Mouse (Mus musculus) megakaryocyte progenitor cell, adult 5-6 weeks (primary cell): ENCODE data around the gene Rars. TPM values are rescaled to one million over a fixed set of nuclear protein-coding genes. Genes with fewer than 3 reads are reported as not detected.

ENCODE experiments used
- ATAC-seq: replicated peaks from 2 replicates; pipeline ENCODE4 v1.8.0; 2016; ENCODE audit warnings: mild to moderate bottlenecking, moderate TSS enrichment, inconsistent platforms; ENCODE audit not compliant: poor library complexity
- total RNA-seq, 2 experiments: library from RNA; stranded (forward) in 1 of 2; stranded (reverse) in 1 of 2; fragments of 157-497, 149-512 nt in 1 of 2; fragments of 200-1000 nt in 1 of 2; gene quantifications; 2 replicates each; pipeline versions ENCODE4 v1.2.3 to v1.2.4; 2015 to 2017

The Rars gene
- total RNA-seq, 2 experiments from 2014 or later, result 97.4 to 138 TPM

DNA sequence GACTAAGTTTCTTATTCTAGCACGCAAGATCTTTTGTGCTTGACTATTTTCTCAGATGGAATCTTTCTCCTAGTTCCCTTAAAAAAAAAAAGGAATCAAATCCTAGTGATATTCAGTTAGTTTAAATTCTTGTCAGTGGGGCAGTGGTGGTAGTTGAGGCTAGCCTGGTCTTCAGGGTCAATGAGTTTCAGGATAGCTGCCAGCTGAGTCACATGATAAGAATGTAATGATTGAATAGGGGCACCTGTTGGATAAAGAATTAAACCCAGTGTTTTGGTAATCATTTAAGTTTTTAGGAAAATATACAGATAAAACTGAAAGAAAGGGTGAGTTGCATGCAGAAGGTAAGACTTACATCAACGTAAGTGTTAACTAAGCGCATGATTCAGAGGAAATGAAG lies 58.7 kb downstream of the Rars start:
- ATAC-seq, result no peak

DNA sequence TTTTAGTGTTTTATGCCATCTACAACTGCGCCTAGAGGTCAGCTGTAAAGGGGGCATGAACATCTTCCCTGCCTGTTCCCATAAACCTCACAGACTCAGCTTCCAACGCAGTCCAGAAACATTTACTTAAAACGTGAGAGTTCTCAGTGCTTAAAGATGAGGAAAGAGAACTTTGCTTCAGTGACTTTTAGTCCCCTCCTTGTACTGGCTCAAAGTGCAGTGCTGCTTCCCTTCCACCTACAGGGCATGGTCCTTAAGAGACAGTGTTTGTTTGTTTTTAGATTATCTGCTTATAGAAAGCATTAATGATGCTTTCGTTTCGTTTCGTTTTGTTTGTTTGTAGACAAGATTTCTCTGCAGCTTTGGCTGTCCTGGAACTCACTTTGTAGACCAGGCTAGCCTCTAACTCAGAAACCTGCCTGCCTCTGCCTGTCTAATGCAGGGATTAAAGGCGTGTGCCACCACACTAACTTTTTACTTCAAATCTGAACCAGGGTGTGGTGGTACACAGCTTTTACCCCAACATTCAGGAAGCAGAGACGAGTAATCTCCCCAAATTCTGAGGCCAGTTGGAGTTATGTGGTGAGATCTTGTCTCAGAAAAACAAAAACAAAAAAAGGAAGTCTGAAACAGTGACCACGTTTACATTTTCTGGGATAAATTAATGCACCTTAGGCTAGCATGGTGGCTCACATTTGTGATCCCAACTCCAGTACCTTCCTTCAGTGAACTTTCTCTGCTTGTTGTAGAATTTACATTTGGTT lies 63.4 kb downstream of the Rars start:
- no peak for ATAC-seq

DNA sequence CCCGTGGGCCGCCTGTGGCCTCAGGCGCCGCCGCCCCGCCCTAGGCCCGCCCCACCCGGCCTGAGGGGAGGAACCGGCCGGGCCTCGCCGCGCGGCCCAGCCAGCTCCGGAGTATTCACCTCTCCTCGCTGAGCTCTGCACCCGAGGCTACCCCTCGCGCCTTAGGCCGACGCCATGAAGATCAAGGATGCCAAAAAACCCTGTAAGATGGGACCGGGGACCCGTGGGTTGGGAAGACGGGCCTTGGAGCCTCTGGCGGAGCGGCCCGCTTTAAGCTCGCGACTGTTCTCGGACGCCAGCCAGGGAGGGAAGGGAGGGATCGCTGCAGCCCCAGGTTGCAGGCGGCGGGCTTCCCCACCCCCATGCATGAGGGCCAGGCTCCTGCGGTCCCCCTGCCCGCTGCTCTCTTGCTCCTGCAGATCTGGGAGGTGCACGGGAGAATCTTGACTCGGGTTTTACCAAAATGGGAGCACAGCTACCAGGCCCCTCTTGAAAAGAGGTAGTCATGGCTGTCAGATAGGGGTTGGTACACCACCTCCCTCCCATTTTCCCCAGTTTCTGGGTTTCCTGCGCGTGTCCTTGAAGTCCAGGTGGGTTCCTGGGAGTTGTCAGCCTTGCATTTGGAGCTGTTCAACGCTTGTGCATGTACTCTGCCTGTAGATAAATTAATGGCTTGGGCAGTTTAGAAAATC lies 64.4 kb downstream of the Rars start:
- ATAC-seq, result peak; percentile 59

DNA sequence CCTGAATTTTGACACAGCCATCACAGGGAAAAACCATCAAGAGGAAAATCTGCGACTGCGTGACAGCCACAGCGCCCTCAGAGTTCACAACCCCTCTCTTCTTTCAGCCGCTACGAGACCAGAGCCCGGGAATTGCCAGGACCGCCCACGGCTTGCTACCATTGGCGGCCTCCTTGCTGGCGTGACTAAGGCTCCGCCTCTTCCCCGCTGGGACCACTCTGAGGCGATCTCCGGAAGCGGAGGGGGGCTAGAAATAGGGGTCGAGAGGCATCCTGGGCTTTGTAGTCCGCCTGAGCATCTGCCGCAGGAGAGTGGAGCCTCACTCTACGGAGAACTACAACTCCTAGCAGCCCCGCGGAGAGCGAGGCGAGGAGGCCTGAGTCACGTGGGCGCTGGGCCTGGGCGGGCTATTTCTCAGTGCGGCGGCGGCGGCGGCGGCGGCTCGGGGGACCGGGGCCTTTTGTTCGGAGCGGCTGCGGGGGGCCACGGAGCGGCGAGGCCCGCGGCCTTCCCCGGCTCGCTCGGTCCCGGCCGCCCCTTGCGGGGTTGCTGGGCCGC lies 65.0 kb downstream of the Rars start, which contains the start of gene Pank3:
Gene Pank3, plus strand, starts transcription at position 297 of the 558 bp plus-strand sequence.
- ATAC-seq, result peak; percentile 97

DNA sequence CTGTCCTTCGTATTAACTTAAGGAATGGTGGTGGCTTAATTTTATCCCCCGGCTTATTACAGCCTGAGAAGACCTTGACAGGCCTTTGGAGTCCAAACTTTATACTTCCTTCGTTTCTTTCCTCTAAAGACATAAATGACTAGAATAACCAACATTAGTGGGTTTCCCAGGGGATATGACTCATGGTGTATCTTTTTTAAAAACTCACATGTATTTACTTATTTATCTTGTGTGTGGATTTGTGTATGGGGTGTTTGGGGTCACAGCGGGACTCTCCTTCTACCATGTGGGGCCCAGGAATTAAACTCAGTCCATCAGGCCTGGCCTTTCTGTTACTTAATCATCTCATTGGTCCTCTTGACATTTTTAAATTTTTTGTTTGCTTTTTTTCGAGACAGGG lies 67.5 kb downstream of the Rars start:
- no peak for ATAC-seq

DNA sequence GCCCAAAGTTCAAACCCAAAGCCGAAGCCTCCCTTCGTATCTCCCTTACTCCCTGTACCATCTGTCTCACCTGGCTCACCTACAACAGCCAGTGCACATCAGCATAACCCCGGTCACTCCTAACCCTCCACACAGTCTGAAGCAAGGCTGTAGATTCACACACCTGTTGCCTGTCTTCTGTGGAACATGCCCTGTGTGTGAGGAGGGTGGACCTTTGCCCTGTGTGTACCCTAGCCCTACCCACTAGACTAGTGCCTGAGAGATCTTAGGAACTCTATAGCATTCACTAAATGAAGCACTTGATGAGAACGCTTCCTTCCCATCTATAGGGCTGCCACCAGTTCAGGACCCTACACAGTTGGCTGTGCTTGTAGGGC lies 73.7 kb downstream of the Rars start:
- no peak for ATAC-seq

DNA sequence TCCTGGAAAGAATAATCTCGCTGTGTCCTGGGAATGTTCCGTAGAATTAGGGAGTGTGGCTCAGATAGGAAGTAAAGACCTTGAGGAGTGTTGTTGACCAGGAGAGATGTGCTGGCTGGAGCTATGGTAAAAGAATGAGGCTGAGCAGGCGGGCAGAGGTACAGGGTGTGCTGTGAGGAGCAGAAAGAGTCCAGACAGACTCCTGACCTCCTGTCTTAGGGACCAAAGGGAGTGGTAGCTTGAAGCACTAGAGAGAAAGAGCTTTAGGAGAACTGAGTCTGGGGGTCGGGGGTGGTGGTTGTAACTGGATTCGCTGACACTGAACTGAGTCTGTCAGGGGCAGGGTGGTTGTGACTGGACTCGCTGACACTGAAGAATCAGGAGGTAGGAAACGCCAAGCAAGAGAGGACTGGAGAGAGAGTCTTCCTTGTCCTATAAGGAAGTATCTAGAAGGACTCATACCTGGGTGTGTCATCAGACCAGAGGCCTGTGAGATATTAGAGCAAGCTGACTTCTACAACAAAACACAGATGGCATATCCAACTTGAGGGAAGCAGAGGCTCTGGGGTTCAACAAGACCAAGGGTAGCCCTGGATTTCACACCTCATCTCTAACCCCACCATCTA lies 74.2 kb downstream of the Rars start:
- no peak for ATAC-seq

Other genes with a start within 250 kb of the Rars start
- 19.1 and 21.1 TPM in 2 replicates for gene Pank3, start 65.0 kb downstream of the Rars start, total RNA-seq (2015)
- 27.0 and 27.3 TPM in 2 replicates for gene Pank3, start 65.0 kb downstream of the Rars start, total RNA-seq (2017)
- gene Fbll1, start 35.6 kb downstream of the Rars start, total RNA-seq (2015), result not detected in 2 replicates
- not detected in 2 replicates for gene Fbll1, start 35.6 kb downstream of the Rars start, total RNA-seq (2017)
- gene Wwc1, start 146.0 kb upstream of the Rars start, total RNA-seq (2015), result 0.02 TPM in 1 of 2 replicates, not detected in the other
- gene Wwc1, start 146.0 kb upstream of the Rars start, total RNA-seq (2017), result 0.03 TPM in 1 of 2 replicates, not detected in the other